Comparison of ENCODE assay signal across 9 mouse cellular contexts in the genomic region with DNA sequence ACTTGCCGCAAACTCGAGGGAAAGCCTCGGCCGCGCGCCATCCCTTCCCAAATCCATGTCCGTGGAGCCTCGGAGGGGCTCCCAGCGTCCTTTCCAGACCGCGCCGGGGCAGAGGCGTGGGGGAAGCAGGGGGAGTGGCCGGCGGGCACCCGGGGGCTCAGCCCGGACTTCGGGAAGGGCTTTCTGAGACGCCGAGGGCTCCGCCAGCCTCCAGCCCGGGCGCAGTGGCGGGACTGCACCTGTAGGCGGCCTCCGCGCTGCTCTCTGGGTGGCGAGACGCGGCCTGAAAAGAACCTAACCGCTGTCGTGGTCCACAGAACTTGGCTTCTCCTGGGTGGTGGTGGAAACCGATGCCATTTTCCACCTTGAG. TPM values are rescaled to one million over a fixed set of nuclear protein-coding genes. Genes with fewer than 3 reads are reported as not detected.
DNase-seq lines count a peak whose midpoint lies in the region; ATAC-seq and TF ChIP-seq lines count a peak whose summit lies in the region.
"Had no signal": no experiment of that assay in that cellular context is flagged by ENCODE, and none has a peak within 500 bp of the region (broad histone marks: within the 10 kb centered on the region; RNA-seq: fewer than 3 reads in every experiment).

No protein-coding gene starts in this region.

- peak overlapping the region; percentile 88 for H3K9ac ChIP-seq in embryonic facial prominence, embryonic 14.5 days (ENCODE audit: low read depth, low read length)
- H3K9ac ChIP-seq in midbrain, postnatal 0 days (replicated peaks; ENCODE audit: low read length, poor library complexity, severe bottlenecking) = peak overlapping the region; percentile 62

- peak; percentile 74 for ATAC-seq in embryonic facial prominence, embryonic 14.5 days (ENCODE audit: low read depth)
- peak; percentile 71 for ATAC-seq in midbrain, postnatal 0 days (ENCODE audit: low FRiP score)

- WGBS in embryonic facial prominence, embryonic 14.5 days = under 1% methylated on average over 25 of the region's 33 CpGs
- WGBS in heart, embryonic 10.5 days = under 1% methylated on average over 33 of the region's 33 CpGs
- under 1% methylated on average over 28 of the region's 33 CpGs for WGBS in midbrain, postnatal 0 days

- H3K4me2 ChIP-seq in embryonic facial prominence, embryonic 14.5 days (ENCODE audit: low read depth, low read length) = peak overlapping the region; percentile 78
- peak overlapping the region; percentile 99 for H3K4me2 ChIP-seq in midbrain, postnatal 0 days (ENCODE audit: low read depth, low read length, poor library complexity, severe bottlenecking)

- peak overlapping the region; percentile 77 for H3K4me3 ChIP-seq in embryonic facial prominence, embryonic 14.5 days (ENCODE audit: low read depth, low read length)
- peak overlapping the region; percentile 76 for H3K4me3 ChIP-seq in heart, embryonic 10.5 days
- H3K4me3 ChIP-seq in midbrain, postnatal 0 days (ENCODE audit: low read depth, low read length) = peak overlapping the region; percentile 64

- no peaks in the 10 kb centered on the region for H3K36me3 ChIP-seq in embryonic facial prominence, embryonic 14.5 days (ENCODE audit: control insufficient read depth, insufficient read depth, low read length)
- no peaks in the 10 kb centered on the region for H3K36me3 ChIP-seq in heart, embryonic 10.5 days
- no peaks in the 10 kb centered on the region for H3K36me3 ChIP-seq in midbrain, postnatal 0 days (ENCODE audit: insufficient read depth, low read length)

- DNase-seq in 3134 (ENCODE audit: extremely low read depth, insufficient read length, low spot score) (peak; percentile 91), liver (peak; percentile 78)
- DNase-seq in adrenal gland, postnatal 25 days = peak; percentile 90
- DNase-seq in embryonic facial prominence, embryonic 14.5 days (ENCODE audit: low spot score) = peak; percentile 91
- peak; percentile 94 for DNase-seq in heart, embryonic 10.5 days (ENCODE audit: low spot score)
- peak; percentile 91 for DNase-seq in kidney, adult 9 months
- DNase-seq in midbrain, postnatal 0 days (ENCODE audit: low spot score) = peak; percentile 82
- DNase-seq in spleen, postnatal 4 days (ENCODE audit: low spot score in 2 of 2) = peak; percentile 68 to 85

- H3K27me3 ChIP-seq in embryonic facial prominence, embryonic 14.5 days (replicated peaks; ENCODE audit: control insufficient read depth, insufficient read depth, low read length) = no peaks in the 10 kb centered on the region
- H3K27me3 ChIP-seq in heart, embryonic 10.5 days (ENCODE audit: insufficient read depth, poor library complexity, severe bottlenecking) = no peaks in the 10 kb centered on the region
- no peaks in the 10 kb centered on the region for H3K27me3 ChIP-seq in midbrain, postnatal 0 days (ENCODE audit: insufficient read depth, low read length)

- peaks cover 20% of the 10 kb centered on the region; the same call in 1 of the 2 replicates for H3K4me1 ChIP-seq in embryonic facial prominence, embryonic 14.5 days (ENCODE audit: control insufficient read depth, insufficient read depth, low read length)
- peaks cover 14% of the 10 kb centered on the region for H3K4me1 ChIP-seq in heart, embryonic 10.5 days
- no peaks in the 10 kb centered on the region; the same call in 1 of the 2 replicates for H3K4me1 ChIP-seq in midbrain, postnatal 0 days (ENCODE audit: insufficient read depth, low read length)

- peak; percentile 79 for TF ChIP-seq CTCF in midbrain, postnatal 0 days (IDR thresholded peaks at IDR 0.05)

- peak overlapping the region; percentile 98 for H3K27ac ChIP-seq in embryonic facial prominence, embryonic 14.5 days (replicated peaks; ENCODE audit: low read depth, low read length)
- peak overlapping the region; percentile 99 for H3K27ac ChIP-seq in heart, embryonic 10.5 days
- peak overlapping the region; percentile 71 for H3K27ac ChIP-seq in midbrain, postnatal 0 days (ENCODE audit: low read depth, low read length)

- no peaks in the 10 kb centered on the region for H3K9me3 ChIP-seq in embryonic facial prominence, embryonic 14.5 days (ENCODE audit: control insufficient read depth, low read length)
- H3K9me3 ChIP-seq in heart, embryonic 10.5 days = no peaks in the 10 kb centered on the region
- no peaks in the 10 kb centered on the region for H3K9me3 ChIP-seq in midbrain, postnatal 0 days (ENCODE audit: low read length)

RNA-seq across cellular contexts. Expression of a gene that starts 0.9 kb away (rescaled TPM):
- total RNA-seq in adrenal gland, postnatal 25 days (2021) = 12.1 and 14.9 TPM in 2 replicates
- 25.1 and 27.5 TPM in 2 replicates for polyA plus RNA-seq in embryonic facial prominence, embryonic 14.5 days (2014; fragmentation: Nextera tagmentation; extraction: Ambion mirVana)
- polyA plus RNA-seq in heart, embryonic 10.5 days (2016; fragmentation: Nextera tagmentation; extraction: Ambion mirVana) = 21.6 and 23.2 TPM in 2 replicates
- total RNA-seq in midbrain, postnatal 0 days (2014; rRNA removed) = 8.7 and 10.1 TPM in 2 replicates
- 4.3 and 4.4 TPM in 2 replicates for polyA plus RNA-seq in midbrain, postnatal 0 days (2015; fragmentation: Nextera tagmentation; extraction: Ambion mirVana)
- total RNA-seq: MEL had no signal

Comparison
In these comparisons a context has a peak if more than half of its experiments do, and no peak if none do; other contexts are left out.
1. Peak in every context shown above with its lines: DNase-seq, ATAC-seq, H3K4me3 ChIP-seq and H3K27ac ChIP-seq.